Mouse (Mus musculus) lung, embryonic 16.5 days (tissue): Measurements from ENCODE around the gene Olfr291. TPM values are rescaled to one million over a fixed set of nuclear protein-coding genes. Genes with fewer than 3 reads are reported as not detected.

Experiments
- ATAC-seq: fragments of 200-750 bp; cut with Nextera tagmentation; 2 replicates; pipeline ENCODE4 v1.8.0; 2017; ENCODE audit warnings: low read depth, mild to moderate bottlenecking, moderate library complexity
- H3K27ac ChIP-seq: fragments of 300-500 bp; sonication (generic); 2 replicates; pipeline ENCODE4 v1.5.1; 2014; ENCODE audit warnings: mild to moderate bottlenecking, control low read depth, low read length
- H3K27me3 ChIP-seq: fragments of 300-500 bp; sonication (generic); 2 replicates; pipeline ENCODE4 v1.6.1; 2014; ENCODE audit warnings: low read depth, low read length, mixed read lengths; ENCODE audit not compliant: control insufficient read depth, insufficient read depth
- H3K36me3 ChIP-seq: fragments of 300-500 bp; sonication (generic); 2 replicates; pipeline ENCODE4 v1.6.1; 2014; ENCODE audit warnings: low read length; ENCODE audit not compliant: control insufficient read depth, insufficient read depth
- H3K4me1 ChIP-seq: fragments of 300-500 bp; sonication (generic); replicated peaks from 2 replicates; pipeline ENCODE4 v1.6.1; 2014; ENCODE audit warnings: low read length, mixed read lengths; ENCODE audit not compliant: control insufficient read depth, insufficient read depth
- H3K4me2 ChIP-seq: fragments of 300-500 bp; sonication (generic); 2 replicates; pipeline ENCODE4 v1.6.1; 2014; ENCODE audit warnings: low read depth, low read length, control low read depth
- H3K4me3 ChIP-seq: fragments of 300-500 bp; sonication (generic); 2 replicates; pipeline ENCODE4 v1.5.1; 2014; ENCODE audit warnings: mild to moderate bottlenecking, low read length, control low read depth
- H3K9ac ChIP-seq: fragments of 300-500 bp; sonication (generic); 2 replicates; pipeline ENCODE4 v1.6.1; 2014; ENCODE audit warnings: low read length, control low read depth
- H3K9me3 ChIP-seq: fragments of 300-500 bp; sonication (generic); 2 replicates; pipeline ENCODE4 v1.6.1; 2016; ENCODE audit warnings: low read length; ENCODE audit not compliant: control insufficient read depth
- WGBS: fragments of 180-500 bp; shearing (Covaris S2); extraction: QIAGEN DNeasy Blood & Tissue Kit; methylation state at CpG from one replicate; pipeline ENCODE4 v1.1.7; 2014; 5-methylcytosine and 5-hydroxymethylcytosine counted together
- polyA plus RNA-seq: library from polyadenylated mRNA; unstranded; fragments of >200 nt; fragmentation: Nextera tagmentation; extraction: Ambion mirVana; gene quantifications from 2 replicates; pipeline ENCODE4 v1.2.1, GENCODE M21; 2015

The Olfr291 gene
- not detected in 2 replicates for polyA plus RNA-seq

DNA sequence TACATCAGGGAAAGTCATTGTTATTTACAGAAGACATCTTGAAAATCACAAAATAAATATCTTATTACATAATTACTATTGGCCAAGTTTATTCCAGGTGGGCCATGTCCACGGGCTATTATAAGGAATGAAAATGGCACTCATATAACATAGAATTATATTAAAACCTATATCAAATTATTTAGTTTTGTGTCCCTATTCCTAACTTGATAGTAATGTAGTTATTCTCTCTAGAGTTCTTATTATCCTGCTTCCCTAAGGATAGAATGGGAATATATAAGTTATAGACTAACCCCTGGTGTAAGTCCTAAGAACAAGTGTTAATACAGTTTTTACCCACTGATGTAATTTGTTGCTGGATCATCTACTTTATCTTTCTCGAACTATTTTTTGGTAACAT lies at the start of gene Olfr291:
Gene Olfr291, plus strand, starts transcription at position 301 of the 400 bp plus-strand sequence.
- H3K4me1 ChIP-seq = no peaks in the 10 kb centered on the region
- no peaks in the 10 kb centered on the region for H3K36me3 ChIP-seq
- H3K27me3 ChIP-seq = no peaks in the 10 kb centered on the region
- H3K27ac ChIP-seq = no peak within 1 kb of the TSS
- H3K9me3 ChIP-seq = no peaks in the 10 kb centered on the region
- ATAC-seq = no peak
- H3K4me2 ChIP-seq = no peak within 1 kb of the TSS
- no peak within 1 kb of the TSS for H3K4me3 ChIP-seq
- WGBS = 64% methylated on average over 2 of the region's 2 CpGs
- H3K9ac ChIP-seq = no peak within 1 kb of the TSS

DNA sequence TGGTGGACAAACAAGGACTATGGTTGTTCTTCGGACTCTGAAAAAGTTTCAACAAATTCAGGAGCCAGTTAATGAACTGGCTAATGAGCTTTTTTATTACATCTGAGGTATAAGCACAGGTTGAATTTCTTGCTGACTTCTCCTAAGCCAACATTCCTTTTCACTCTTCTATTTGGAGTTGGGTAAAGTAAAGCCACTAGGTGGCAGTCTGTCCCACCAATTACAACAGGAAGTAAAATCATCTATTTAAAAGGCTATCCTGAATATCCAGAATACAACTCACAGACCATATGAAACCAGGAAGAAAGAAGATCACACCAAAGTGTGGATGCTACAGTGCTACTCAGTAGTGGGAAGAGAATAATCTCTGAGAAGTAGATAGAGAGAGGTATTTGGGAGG lies 48.1 kb upstream of the Olfr291 start:
- no peak for ATAC-seq
- Histone ChIP-seq H3K4me1 (no peaks in the 10 kb centered on the region), H3K36me3 (no peaks in the 10 kb centered on the region), H3K9me3 (no peaks in the 10 kb centered on the region), H3K4me2 (no peak overlapping the region), H3K27ac (no peak overlapping the region), H3K4me3 (no peak overlapping the region), H3K9ac (no peak overlapping the region), H3K27me3 (no peaks in the 10 kb centered on the region)
- WGBS = 36% methylated on average over 1 of the region's 1 CpGs

DNA sequence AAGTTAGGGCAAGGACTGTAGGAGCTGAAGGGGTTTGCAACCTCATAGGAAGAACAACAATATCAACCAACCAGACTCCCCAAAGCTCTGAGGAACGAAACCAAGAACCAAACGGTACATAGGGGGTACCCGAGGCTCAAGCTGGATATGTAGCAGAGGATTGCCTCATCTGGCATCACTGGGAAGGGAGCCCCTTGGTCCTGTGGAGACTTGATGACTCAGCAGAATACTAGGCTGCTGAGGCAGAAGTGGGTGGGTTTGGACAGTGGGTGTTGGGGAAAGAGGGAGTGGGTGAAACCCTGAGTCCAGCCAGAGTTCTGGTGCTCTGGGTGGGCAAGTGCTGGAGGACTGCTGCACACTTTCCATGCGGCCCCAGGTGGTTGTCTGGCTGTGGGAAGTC lies 47.2 kb upstream of the Olfr291 start:
- 73% methylated on average over 4 of the region's 4 CpGs for WGBS
- H3K4me3 ChIP-seq = no peak overlapping the region
- H3K4me2 ChIP-seq = no peak overlapping the region
- H3K4me1 ChIP-seq = no peaks in the 10 kb centered on the region
- no peaks in the 10 kb centered on the region for H3K27me3 ChIP-seq
- no peak for ATAC-seq
- H3K36me3 ChIP-seq = no peaks in the 10 kb centered on the region
- no peak overlapping the region for H3K27ac ChIP-seq
- no peaks in the 10 kb centered on the region for H3K9me3 ChIP-seq
- no peak overlapping the region for H3K9ac ChIP-seq

DNA sequence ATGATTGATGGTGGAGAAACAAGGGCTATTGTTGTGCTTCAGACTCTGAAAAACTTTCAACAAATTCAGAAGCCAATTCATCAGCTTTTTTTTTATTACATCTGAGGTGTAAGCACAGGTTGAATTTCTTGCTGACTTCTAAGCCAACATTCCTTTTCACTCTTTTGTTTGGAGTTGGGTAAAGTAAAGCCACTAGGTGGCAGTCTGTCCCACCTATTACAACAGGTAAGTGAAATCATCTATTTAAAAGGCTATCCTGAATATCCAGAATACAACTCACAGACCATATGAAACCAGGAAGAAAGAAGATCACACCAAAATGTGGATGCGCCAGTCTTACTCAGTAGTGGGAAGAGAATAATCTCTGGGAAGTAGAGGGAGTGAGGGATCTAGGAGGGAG lies 31.2 kb downstream of the Olfr291 start:
- no peak overlapping the region for H3K9ac ChIP-seq
- no peak overlapping the region for H3K27ac ChIP-seq
- no peaks in the 10 kb centered on the region for H3K27me3 ChIP-seq
- no peak for ATAC-seq
- H3K4me2 ChIP-seq = no peak overlapping the region
- WGBS = 46% methylated on average over 1 of the region's 1 CpGs
- no peaks in the 10 kb centered on the region; the same call in 1 of the 2 replicates for H3K9me3 ChIP-seq
- H3K4me1 ChIP-seq = no peaks in the 10 kb centered on the region
- H3K36me3 ChIP-seq = no peaks in the 10 kb centered on the region
- no peak overlapping the region for H3K4me3 ChIP-seq

Other genes with a start within 250 kb of the Olfr291 start
- 13.5 and 14.0 TPM in 2 replicates for gene Fah, start 246.8 kb upstream of the Olfr291 start, polyA plus RNA-seq
- gene Zfand6, start 163.6 kb upstream of the Olfr291 start, polyA plus RNA-seq = 185 and 186 TPM in 2 replicates
- not detected in 2 replicates for gene Vmn2r65, start 110.6 kb downstream of the Olfr291 start, polyA plus RNA-seq
- gene Vmn2r66, start 158.7 kb downstream of the Olfr291 start, polyA plus RNA-seq = not detected in 2 replicates